Mouse (Mus musculus) layer of hippocampus, adult 9-11 months (tissue): ENCODE data around the gene Nos1ap.
A peak's percentile ranks its signal among the peaks of the same experiment; 100 is the strongest.

Experiments used
- DNase-seq: peaks from one replicate; pipeline ENCODE4 v3.0.0; 2022

The Nos1ap gene

DNA sequence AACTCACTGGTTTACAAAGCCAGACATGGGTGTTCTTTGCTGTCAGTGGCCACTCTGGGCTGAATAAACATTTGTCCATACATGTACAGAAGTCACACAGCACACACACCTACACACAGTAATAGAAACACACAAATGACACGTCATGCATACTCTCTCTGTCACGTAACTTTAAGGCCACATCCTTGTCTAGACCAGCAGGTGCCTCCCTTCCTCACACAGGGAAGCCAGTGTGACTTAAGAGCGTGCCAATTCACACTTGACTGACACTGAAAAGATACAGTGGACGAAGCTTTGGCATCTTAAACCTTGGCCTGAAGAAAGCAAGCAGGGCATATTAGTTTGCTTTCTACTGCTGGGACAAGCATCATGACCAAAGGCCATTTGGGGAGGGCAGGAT is 256.9 kb downstream of the Nos1ap start:
- DNase-seq = no peak

GRCm38 (mm10) chr1:170331926-170332325 is 257.7 kb downstream of the Nos1ap start:
- no peak for DNase-seq

DNA sequence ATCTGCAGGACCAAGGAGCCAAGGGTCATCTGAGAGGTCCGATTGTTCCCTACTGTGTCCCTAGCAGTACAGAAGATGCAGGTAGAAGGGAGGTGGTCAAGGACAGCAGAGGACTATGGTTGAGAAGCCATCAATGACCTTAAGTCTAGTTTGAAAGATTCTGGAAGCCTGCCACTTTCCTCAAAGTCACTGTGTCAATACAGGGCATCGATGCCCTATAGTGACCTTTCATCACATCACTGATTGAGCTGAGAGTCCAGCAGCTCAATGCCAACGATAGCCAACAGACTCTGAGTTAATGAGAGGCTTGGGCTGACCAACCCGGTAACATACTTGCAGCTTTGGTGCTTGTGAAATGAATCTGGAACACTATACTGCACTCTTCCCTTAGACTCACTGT is 264.4 kb downstream of the Nos1ap start:
- DNase-seq = no peak

- no peak for DNase-seq
Measured at GRCm38 (mm10) chr1:170324312-170324711, 265.3 kb downstream of the Nos1ap start.

DNA sequence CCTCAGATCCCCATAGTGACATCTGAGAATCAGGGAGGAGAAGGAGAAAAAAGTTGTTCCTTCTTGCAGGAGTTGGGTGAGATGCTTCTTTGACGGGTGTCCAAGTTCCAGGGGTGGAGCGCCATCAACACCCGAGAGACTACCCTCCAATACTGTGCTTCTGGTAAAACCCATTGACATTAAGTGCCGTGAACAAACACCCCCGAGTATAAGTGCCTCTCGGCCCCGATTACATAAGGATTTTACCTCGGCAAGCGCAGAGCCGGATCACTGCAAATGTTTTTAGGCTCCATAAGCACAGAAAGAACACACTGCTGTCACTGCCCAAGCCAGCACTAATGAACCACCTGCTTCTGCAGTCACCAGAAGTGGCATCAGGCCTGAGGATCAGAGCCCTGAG is 266.7 kb downstream of the Nos1ap start:
- no peak for DNase-seq

DNA sequence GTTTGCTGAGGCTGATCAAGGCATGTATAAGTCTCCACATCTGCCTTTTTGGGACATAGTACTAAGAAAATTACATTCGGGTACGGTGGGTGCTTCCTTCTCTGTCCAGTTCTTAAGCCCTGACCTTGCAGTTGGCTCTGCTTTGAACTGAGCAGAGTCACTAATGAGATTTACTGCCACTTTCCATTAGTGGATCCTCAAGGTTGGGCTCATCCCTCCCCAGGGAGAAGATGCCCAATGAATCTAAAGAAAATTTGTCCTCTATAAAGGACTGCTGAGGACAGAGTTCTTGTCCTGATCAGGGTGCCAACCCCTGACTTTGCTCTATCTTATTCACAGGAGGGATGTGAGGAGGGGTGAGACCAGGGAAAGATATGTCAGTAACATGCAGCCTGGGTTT is 267.6 kb downstream of the Nos1ap start:
- no peak for DNase-seq

DNA sequence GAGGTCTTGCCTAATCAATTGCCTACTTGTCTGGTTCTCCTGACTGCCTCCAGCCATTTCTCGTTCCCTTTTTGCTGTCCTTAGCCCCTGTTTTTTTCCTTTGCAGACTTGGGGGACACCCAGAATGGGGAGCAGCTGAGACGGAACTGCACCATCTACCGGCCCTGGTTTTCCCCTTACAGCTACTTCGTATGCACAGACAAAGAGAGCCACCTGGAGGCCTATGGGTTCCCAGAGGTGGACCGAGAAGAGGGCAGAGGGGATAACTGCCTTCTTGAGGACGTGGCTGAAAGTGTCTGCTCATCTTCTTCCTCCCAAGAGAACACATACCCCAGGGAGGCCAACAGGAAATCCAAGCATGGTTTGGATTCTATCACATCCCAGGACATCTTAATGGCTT is 278.2 kb downstream of the Nos1ap start:
- no peak for DNase-seq

DNA sequence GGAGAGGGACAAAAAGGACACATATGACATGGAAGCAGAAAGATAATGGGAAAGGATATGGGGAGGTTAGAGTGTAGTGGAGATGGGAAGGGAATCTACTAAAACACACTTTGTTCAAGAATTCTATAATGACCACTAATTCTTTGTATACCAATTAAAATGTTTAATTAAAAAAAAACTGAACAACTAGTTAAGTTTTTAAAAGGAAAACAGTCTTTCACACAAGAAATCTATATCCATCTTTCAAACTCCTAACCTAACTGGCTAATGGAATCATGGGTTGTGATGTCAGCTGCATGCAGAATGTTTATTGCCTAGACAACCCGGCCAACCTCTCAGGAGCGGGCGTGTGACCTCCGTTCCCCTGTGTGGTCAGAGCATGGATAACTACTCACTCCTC is 281.2 kb downstream of the Nos1ap start, which contains the start of gene Spata46:
Gene Spata46 (plus strand): TSS at position 301 of the 400 bp plus-strand sequence.
- no peak for DNase-seq

DNA sequence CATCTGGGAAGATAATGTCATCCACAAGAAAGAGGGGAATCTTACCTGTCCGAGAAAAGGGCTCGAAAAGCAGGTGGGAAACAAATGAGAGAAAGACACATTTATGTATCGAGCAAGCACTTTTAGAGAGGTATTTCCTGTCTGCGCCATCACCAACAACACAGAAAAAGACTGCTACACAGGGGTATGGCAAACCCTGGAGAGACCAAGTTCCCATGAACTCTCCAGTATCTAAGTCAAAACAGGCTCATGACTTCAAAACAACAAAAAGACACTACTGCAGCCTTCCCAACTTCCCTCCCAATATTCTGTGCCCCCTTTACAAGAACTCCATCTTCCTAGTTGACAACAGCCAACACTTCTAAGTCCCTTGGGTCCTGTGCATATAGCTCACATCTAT is 283.4 kb downstream of the Nos1ap start, which contains the start of gene Gm7694:
Gene Gm7694 (minus strand): TSS at position 101 of the 400 bp plus-strand sequence.
- DNase-seq = no peak

DNA sequence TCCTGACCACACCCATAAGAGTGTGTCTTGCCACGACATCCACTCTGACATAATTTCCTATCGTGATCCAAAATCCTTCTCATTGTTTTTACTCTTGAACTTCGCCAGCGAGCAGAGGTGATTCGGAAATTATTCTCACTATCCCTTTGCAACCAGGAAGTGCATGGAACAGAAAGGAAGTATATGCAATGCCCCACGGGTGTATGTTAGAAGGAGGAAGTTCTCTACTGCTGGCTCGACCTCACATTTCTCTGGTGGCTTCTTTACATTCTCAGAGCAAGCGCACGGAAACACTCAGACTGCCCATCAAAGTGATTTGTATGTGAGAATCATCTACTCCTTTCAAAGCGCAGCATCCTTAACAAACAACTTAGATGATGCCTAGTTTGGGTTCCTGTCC is 284.7 kb downstream of the Nos1ap start:
- DNase-seq = no peak

- DNase-seq = no peak
Measured at GRCm38 (mm10) chr1:170303103-170303502, 286.6 kb downstream of the Nos1ap start.

GRCm38 (mm10) chr1:170302456-170302855 is 287.2 kb downstream of the Nos1ap start:
- no peak for DNase-seq

DNA sequence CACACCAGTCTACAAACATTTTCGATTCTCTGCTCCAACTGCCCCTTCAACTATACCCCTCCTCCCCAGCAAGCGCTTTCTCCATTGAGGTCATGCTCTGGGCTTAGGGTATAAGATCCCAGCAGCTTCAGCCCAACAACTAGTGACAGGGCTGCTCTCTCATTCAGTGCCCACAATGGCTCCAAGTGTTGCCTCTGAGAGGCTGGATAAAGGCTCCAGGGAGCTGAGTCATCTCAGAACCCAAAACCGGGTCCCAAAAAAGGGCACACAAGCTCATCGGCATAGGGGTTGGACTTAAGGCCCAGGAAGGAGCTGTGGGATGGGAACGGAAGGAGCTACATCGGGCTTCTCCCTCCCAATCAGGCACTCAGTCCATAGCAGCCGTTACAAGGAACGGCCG is 288.0 kb downstream of the Nos1ap start:
- no peak for DNase-seq

DNA sequence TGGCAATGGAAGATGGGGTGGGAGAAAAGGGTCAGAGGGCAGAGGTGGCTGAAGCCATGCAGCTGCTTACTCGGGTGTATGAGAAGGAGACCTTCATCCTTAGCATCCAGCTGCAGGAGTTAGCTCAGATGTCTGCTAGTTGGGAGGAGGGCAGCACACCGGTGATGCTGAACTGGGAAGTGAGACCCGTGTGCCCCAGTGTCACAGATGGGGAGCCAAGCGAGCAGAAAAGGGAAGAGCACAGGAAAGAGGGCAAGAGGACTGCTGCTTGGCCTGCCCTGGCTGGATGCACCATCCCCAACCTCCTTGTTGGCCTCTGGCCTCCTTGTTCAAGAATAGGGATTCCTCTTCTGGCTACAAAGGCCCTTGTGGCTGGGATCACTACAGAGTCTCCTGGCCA is 290.2 kb downstream of the Nos1ap start:
- no peak for DNase-seq

DNA sequence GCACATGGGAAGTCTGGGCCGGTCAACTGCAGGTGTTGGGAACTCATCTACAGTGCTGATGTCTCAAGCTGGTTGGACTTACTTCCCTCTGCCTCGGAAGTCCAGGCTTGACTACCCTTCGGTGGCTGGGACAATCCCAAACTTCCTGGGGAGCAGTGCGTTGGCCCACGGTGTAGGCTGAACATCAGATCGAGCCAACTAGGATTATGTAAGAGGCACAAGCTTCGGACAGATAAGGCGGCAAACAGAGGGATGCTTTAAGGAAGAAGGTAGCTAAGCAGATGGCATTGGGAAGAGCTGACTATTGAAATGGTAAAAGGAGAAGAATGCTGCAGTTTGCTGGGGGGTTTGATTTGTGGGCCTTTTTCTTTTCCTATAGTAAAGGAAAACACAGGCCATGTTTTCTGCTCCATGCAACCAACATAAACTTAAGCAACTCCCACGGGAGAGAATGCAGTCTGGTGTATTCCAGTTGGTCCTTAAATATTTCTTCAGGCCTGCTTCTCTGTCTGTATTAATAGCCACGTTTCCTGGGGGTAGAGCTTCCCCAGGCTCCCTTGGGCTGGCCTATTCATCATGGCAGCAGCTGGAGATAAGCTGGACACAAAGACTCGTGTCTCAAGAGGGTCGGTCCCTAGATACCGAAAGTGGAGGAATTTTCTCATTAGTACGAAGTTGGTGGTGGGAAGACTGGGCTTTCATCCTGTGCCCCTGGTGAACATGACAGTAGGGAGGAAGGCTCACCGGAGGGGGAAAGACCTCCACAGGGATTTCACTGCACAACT is 294.7 kb downstream of the Nos1ap start:
- DNase-seq = peak; percentile 34

DNA sequence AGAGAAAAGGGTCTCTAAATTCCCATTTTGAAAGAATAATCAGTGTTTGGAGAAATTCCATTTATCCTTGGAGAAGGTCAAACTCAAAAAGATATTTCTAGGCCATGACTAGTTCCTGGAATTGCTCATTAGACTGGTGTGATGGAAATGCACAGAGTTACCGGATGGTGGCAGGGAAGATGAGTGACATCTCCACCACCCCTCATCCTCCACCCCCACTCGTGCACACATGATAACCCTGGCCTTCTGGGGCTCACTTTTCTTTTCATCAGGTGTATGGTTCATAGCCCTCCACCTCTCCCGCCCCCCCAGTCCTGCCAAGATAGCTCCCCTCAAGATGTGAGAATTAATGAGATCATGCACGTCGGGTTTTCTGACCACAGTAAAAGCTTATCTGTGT is 296.4 kb downstream of the Nos1ap start:
- DNase-seq = no peak

DNA sequence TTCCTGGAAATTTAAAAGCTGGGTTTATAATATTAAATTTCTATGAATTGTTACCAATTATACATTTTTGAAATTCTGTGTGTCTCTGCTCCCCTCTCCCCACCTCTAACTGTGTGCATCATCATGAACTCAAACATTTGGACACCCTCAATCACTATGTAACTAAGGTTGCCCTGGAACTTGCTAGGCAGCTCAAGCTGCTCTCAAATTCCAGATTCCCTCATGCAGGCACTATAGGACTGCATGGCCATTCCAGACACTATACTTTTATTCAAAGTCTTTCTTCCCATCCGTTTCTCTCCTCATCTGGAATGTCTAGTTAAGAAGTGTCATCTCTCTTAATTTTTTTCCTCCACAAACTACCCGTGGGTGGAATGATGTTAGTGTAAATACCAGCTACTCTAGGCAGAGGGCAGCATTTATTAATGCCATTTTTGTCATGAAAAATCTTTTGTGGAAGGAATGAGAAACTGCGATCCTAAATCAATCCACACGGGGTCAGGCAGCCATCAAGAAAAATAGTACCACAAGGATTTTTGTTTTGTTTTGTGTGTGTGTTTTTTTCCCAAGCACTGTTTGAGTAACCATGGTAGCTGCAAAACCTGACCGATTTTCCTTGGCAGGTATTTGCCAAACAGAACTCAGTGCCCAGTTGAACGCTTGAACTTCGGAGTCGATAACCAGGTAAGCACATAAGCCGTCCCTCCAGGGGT is 297.3 kb downstream of the Nos1ap start:
- peak; percentile 51 for DNase-seq

- DNase-seq = no peak
Measured at GRCm38 (mm10) chr1:170282415-170283129, 307.1 kb downstream of the Nos1ap start.

DNA sequence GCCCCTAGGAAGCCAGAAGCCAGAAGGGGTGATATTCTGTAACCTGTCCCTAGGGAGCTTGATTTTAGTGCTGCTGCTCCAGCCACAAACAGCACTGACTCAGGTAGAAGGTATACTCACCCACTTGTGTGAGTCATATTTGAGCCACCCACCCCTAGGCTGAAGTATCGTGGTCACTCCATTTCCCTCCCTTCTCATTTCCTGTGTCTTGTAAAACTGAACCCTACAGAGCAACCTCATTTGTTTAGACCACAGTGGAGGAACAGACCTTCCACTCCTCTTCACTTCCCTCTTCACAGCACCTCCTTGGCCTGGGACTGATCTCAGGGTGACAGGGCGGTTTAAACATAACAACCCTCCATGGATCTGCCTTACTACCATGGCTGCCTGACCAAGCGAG is 312.6 kb downstream of the Nos1ap start, which contains the start of gene Sh2d1b1:
Gene Sh2d1b1 (plus strand): TSS at position 305 of the 400 bp plus-strand sequence.
- no peak for DNase-seq

- no peak for DNase-seq
Measured at GRCm38 (mm10) chr1:170273252-170273651, 316.4 kb downstream of the Nos1ap start.

- no peak for DNase-seq
Measured at GRCm38 (mm10) chr1:170270696-170271095, 319.0 kb downstream of the Nos1ap start.

GRCm38 (mm10) chr1:170270281-170270680 is 319.4 kb downstream of the Nos1ap start:
- DNase-seq = no peak

GRCm38 (mm10) chr1:170255560-170255910 is 334.1 kb downstream of the Nos1ap start:
- peak; percentile 91 for DNase-seq
